Mouse (Mus musculus) MN1 (cell line): ENCODE data around the gene Ccdc120.
A peak's percentile ranks its signal among the peaks of the same experiment; 100 is the strongest.
"Not testable (repeated sequence)": the region's sequence is repeated elsewhere in the genome, so short reads cannot be mapped to it uniquely, and the experiment has no call there.

Experiments
- DNase-seq: peaks from one replicate; pipeline ENCODE4 v3.0.0-alpha.2; 2016; ENCODE audit warnings: low spot score

Ccdc120 gene

GRCm38 (mm10) chrX:7753627-7754026 is 2.9 kb upstream of the Ccdc120 start:
- DNase-seq, result peak; percentile 40

DNA sequence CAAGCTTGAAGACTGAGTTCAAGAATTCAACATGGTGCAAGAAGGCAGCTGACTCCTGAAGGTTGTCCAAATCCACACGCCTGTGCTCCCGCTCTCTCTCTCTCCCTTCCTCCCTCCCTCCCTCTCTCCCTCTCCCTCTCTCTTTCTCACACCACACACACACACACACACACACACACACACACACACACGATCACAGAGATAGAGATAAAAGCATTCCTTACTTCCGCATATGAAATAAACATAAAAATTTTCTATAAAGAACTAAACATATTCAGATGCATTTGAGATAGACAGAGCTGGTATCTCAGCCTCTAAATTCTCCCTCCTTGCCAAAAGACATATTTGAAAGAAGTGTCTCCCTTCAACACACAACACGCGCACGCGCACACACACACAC is 5.3 kb downstream of the Ccdc120 start:
- DNase-seq, result no peak

GRCm38 (mm10) chrX:7744940-7745339 is 5.8 kb downstream of the Ccdc120 start:
- no peak for DNase-seq

- DNase-seq, result no peak
Observed at GRCm38 (mm10) chrX:7743470-7743869, 7.2 kb downstream of the Ccdc120 start.

- no peak for DNase-seq
Observed at GRCm38 (mm10) chrX:7741103-7741502, 9.6 kb downstream of the Ccdc120 start.

GRCm38 (mm10) chrX:7740082-7740819 is 10.5 kb downstream of the Ccdc120 start:
- DNase-seq, result no peak

- peak; percentile 45 for DNase-seq
Observed at GRCm38 (mm10) chrX:7739336-7740081, 11.2 kb downstream of the Ccdc120 start.

- no peak for DNase-seq
Observed at GRCm38 (mm10) chrX:7733571-7734156, 17.0 kb downstream of the Ccdc120 start.

DNA sequence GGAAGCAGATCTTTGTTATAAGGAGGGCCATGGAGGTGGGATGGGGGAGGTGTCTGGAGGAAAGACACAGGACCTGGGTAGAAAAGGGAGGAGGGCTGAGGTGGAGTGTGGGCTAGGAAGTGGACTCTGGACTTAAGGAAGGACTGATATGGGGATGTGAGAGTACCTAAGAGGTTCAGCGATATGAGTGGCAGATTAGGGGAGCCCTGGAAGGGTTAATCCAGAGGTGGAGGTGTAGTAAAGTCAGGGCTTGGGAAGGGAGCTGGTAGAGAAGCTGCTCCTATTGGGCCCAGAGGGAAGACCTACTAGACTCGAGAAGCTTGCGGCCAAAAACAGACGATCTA is 21.8 kb downstream of the Ccdc120 start:
- DNase-seq, result no peak

- DNase-seq, result peak; percentile 89
Observed at GRCm38 (mm10) chrX:7728215-7728921, 22.3 kb downstream of the Ccdc120 start, which contains the start of gene Praf2. Praf2 (plus strand) TSS chrX:7728439.

GRCm38 (mm10) chrX:7727176-7727575 is 23.5 kb downstream of the Ccdc120 start:
- peak; percentile 39 for DNase-seq

- no peak for DNase-seq
Observed at GRCm38 (mm10) chrX:7725841-7726240, 24.9 kb downstream of the Ccdc120 start.

DNA sequence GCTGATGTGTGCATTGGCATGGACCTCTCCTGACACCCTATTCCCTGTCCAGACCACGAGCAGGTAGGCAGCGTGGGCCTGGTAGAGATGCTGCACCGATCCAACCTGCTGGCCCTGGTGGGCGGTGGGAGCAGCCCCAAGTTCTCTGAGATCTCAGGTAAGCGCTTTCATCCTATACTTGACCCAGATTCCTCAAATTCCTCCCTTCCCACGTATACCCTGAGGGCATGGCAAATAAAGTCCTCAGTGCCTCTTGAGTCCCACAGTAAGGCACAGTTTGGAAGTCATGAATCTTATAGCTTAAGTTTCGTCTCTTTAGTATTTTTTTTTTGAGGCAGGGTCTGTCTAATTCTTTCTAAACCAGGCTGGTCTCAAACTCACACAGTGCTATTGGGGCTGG is 26.6 kb downstream of the Ccdc120 start:
- no peak for DNase-seq

DNA sequence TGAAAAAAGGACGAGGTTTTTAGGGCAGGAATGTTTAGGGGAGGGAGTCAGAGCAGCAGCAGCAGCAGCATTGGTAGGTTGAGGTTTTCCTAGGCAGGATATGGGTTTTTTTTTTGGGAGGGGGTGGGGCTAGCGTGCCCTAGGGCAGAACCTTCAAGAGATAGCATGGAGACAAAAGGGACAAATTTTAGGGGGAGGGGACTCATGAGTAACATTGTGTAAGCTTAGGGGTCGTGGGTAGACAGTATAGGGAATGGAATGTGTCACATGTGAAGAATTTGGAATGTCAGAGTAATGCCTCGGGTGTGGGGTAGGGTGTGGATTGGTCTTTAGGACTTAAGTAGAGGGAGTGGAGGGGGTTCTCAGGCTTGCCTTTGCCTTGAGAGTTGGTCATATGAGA is 28.0 kb downstream of the Ccdc120 start:
- DNase-seq, result no peak

- DNase-seq, result no peak
Observed at GRCm38 (mm10) chrX:7722282-7722611, 28.5 kb downstream of the Ccdc120 start.

DNA sequence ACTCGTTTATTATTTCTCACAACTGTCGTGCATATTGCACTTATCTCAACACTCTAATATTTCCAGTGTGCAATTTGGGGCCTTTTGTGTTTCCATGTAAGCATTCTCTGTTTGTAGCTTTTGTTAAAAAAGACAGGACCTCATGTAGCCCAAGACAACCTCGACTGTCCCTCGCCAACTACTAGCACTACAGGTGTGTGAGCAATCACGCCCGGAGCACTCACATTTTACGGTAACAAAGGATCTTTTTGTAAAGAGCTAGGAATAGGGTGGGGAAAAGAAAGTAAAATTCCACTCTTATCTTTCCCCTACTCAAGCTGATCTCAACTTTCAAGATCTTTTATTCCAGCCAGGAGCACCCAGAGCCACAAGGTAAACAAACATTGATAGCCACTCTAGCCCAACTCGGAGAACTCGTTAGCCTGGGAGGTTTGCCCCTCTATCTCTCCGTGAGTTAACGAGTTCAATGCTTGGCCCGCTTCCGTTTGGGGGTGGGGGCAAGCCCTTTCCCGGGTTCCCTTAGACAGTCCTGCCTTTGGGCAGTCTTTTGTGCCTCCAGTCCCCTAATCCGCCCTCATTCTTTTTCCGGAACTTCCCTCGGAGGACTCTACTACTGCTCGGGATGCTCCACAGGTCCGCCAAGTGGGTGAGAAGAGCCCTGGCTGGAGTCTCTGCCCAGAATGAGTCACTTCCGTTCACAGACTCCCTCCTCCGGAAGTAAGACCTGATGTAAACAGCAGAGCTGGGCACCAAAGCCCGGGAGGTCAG is 29.0 kb downstream of the Ccdc120 start, which contains the start of gene Gm45208:
Gene Gm45208, plus strand, starts transcription at position 732 of the 768 bp plus-strand sequence.
- peak; percentile 77 for DNase-seq

- DNase-seq, result not testable (repeated sequence)
Observed at GRCm38 (mm10) chrX:7716058-7716457, 34.6 kb downstream of the Ccdc120 start.

DNA sequence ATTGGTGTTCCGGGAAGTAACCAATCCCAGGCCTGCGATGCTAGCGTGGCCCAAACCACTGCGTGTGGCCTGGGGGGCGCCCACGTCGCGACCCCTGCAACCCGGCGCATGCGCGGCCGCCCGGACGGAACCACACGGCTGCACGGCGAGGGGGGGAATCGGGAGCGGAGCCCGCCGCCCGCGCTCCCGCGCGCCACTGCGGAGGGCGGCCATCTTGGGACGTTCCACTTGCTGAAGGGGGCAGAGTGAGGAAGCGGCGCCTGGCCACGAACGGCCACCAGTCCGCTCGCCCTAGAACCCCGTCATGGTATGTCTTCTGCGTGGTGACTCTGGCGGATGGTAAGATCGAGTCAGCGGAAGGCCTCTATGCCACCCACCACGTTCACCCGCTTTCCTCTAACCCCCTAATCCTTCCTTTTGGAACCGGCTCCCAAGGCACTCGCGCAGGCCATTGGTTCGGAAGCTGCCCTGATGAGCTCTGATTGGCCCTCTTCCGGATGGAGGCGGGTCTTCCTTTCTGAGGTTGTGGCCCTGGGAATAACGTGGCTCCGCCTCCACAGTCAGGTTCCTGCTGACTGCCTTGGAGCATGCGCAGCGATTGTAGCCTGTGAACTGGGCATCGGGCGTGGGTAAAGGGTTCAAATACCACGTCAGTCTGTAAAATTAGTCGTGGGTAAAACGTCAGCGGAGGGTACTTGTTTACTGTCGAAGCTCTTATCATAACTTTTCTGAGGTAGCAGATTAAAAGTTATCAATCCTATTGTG is 36.4 kb downstream of the Ccdc120 start, which contains the start of gene Wdr45:
Gene Wdr45, plus strand, starts transcription at position 199 of the 765 bp plus-strand sequence.
- peak; percentile 94 for DNase-seq

- DNase-seq, result not testable (repeated sequence)
Observed at GRCm38 (mm10) chrX:7713764-7714134, 37.0 kb downstream of the Ccdc120 start.

DNA sequence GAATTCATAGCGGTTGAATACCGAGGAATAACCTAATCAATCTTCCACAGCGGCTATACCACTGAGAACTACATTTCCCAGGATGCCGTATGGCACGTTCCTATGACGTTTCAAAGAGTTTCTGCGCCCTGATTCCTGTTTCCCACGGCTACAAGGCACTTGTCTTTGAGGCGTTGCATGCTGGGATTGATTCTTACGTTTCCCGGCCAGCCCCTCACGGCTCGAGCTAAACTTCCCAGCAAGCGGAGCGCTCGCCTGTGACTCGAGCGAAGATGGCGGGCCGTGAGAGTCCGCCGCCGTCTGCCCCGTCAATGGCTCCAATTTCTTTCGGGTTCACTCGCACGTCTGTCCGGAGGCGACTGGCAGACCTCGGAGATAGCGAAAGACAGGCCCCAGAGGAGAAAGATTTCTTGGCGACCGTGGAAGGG is 53.7 kb downstream of the Ccdc120 start, which contains the start of gene Gpkow:
Gene Gpkow, plus strand, starts transcription at position 178 of the 428 bp plus-strand sequence.
- peak; percentile 92 for DNase-seq

- no peak for DNase-seq
Observed at GRCm38 (mm10) chrX:7696520-7696919, 54.2 kb downstream of the Ccdc120 start.
